Mouse (Mus musculus) gonadal fat pad, adult 2 months (tissue): Measurements from ENCODE around the gene Prkab1. TPM values are rescaled to one million over a fixed set of nuclear protein-coding genes. Genes with fewer than 3 reads are reported as not detected.
A peak's percentile ranks its signal among the peaks of the same experiment; 100 is the strongest.

Experiments
- DNase-seq: peaks from one replicate; pipeline ENCODE4 v3.0.0-alpha.2; 2012; ENCODE audit warnings: low read depth
- polyA plus RNA-seq: library from polyadenylated mRNA; depleted of rRNA; stranded (reverse); fragments of >200 nt; gene quantifications from 2 replicates; pipeline ENCODE4 v1.2.3, GENCODE M21; 2012; rRNA removed

The Prkab1 gene
- polyA plus RNA-seq, 1 experiment = 84.8 TPM

DNA sequence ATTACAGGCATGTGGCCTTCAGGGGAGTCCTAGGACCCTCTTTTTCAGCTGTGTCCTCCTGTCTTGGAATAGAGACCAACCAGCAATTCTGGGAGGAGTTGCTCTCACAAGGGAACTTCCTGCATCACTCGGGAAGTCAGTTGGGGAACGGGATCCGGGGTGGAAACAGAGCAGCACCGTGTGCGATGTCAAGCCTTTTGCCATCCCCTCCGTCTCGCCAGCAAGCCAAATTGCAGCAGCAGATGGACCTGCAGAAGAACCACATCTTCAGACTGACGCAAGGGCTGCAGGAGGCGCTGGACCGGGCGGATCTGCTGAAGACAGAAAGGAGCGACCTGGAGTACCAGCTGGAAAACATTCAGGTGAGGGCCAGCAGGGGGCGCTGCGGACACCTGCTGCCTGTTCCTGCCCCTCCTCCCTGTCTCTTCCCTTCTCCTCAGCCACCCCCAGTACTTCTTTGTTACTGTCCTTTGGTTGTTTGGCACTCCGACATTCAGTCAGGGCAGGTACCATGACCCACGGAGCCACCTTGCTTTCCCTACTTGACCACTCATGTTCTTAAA, 45.1 kb downstream of the Prkab1 start:
- no peak for DNase-seq

DNA sequence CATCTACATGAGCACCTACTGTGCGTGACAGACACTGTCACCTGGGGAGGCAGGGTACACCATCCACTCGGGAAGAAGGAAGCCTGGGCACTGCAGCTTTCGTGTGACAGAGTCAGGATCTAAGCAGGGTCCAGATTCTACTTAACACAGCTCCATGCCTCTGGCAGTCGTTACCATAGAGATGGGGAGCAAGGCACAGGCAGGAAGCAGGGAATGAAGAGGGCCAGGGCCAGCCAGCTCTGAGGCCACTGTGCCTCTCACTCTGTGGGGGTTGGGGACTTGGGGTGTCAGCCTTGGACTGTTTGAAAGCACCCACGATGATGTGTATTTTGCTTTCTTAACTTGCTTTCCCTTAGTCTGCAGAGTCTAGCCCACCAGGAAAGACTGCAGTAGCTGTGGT, 46.1 kb downstream of the Prkab1 start:
- no peak for DNase-seq

- no peak for DNase-seq
Measured at GRCm38 (mm10) chr5:115977757-115978156, 46.6 kb downstream of the Prkab1 start.

DNA sequence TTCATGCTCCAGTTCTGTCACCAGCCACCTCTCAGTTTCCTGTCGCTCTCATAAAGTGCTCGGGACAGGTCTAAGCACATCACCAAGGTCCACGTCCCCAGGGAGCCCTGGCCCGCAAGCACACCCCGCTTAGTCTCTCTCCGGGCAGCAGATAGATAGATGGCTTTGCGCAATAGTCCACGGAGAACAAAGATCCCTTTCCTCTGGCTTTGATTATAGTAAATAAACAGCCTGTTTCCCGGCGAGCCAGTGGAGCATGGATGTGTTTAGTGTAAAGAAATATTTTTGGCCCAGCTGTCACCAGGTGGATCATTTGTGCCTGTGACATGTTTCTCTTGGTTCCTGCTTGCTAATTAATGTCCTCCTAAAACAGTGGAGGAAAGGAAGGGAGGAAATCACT, 47.0 kb downstream of the Prkab1 start:
- no peak for DNase-seq

DNA sequence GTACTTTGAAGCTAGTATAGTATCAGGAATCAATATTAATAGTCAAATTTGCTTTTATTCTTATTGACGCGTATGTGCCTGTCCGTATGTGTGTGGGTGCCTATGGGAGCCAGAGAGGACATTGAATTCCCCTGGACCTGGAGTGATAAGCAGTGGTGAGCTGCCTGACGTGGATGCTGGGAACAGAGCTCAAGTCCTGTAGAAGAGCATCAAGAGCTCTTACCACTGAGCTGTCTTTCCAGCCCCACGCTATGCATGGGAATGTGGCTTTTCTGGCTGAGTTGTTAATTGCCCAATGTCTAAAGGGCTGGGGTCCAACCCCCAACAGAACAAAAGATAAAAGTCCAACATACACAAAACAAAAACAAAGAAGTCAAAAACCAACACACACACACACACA, 47.9 kb downstream of the Prkab1 start:
- no peak for DNase-seq

- DNase-seq = no peak
Measured at GRCm38 (mm10) chr5:115975672-115976071, 48.6 kb downstream of the Prkab1 start.

GRCm38 (mm10) chr5:115971236-115971635, 53.1 kb downstream of the Prkab1 start:
- DNase-seq = peak; percentile 28

Other genes starting within 250 kb of the Prkab1 start
- 2.3 and 2.9 TPM in 2 replicates for gene Cit, start 179.2 kb downstream of the Prkab1 start, polyA plus RNA-seq
- not detected in 2 replicates for gene Tmem233, start 58.7 kb upstream of the Prkab1 start, polyA plus RNA-seq